Mouse (Mus musculus) testis, postnatal 10 days (tissue): ENCODE results near the gene Prnd.

Experiments used
- DNase-seq: peaks from one replicate; pipeline ENCODE4 v3.0.0; 2021; ENCODE audit warnings: low spot score

Gene Prnd

DNA sequence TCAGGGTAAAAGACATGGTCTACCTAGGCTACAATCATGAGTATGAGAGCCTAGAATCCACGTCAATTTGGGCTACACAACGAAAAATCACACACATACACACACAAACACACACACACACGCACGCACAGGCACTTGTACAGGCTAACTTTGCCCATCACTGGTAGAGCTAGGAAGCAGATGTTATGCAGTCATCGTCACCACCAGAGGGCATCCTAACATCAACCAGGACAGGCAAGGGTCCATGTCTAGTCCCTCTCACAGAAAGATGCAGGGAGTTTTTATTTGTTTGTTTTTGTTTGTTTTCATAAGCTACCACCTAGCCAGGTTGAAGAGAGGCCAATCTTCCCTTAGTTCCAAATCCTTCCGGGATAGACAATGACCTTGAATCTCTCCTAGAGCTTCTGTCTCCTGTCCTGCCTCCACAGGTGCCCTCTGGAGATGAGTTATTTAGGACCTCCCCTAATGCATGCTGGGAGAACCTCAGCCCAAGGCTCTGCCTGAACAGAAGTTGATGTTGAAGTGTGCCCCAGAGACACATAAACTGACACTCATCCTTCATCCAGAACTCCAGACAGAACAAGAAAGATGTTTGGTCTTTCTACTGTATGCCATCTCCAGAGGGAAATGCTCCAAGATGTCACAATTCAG, 32.0 kb downstream of the Prnd start:
- peak; percentile 67 for DNase-seq

- peak; percentile 2 for DNase-seq
Observed at GRCm38 (mm10) chr2:131987950-131988349, 37.3 kb downstream of the Prnd start.

GRCm38 (mm10) chr2:131988550-131988949, 37.9 kb downstream of the Prnd start:
- DNase-seq, result peak; percentile 33

- DNase-seq, result no peak
Observed at GRCm38 (mm10) chr2:131992487-131992886, 41.8 kb downstream of the Prnd start.

- no peak for DNase-seq
Observed at GRCm38 (mm10) chr2:131993151-131993550, 42.5 kb downstream of the Prnd start.

DNA sequence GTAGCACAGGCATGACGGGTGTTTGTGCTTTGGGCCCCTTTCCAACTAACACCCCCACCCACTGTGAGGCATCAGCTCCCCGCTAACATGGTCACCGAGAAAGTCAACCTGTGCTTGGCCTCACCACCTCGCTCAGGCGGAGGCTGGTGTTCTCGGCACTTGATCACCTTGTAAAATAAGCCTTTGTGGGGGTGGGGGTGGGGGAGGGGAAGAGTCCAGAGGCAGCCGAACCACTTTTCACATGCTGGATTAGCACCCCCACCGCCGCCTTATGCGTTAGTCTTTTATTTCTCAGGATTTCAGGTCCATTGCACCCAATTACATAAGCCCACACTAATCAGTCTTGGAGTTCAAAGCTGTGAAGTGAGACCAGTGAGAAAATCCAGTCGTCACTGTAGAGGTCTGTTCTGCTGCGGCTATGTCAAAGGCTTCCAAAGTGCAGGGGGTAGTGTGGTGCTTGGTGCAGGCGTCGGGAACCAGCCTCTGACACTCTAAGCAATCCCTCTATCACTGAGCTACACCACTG, 43.0 kb downstream of the Prnd start:
- no peak for DNase-seq

GRCm38 (mm10) chr2:131994971-131995370, 44.3 kb downstream of the Prnd start:
- DNase-seq, result no peak

GRCm38 (mm10) chr2:131995742-131996141, 45.1 kb downstream of the Prnd start:
- DNase-seq, result no peak

GRCm38 (mm10) chr2:131996369-131996768, 45.7 kb downstream of the Prnd start:
- DNase-seq, result no peak

DNA sequence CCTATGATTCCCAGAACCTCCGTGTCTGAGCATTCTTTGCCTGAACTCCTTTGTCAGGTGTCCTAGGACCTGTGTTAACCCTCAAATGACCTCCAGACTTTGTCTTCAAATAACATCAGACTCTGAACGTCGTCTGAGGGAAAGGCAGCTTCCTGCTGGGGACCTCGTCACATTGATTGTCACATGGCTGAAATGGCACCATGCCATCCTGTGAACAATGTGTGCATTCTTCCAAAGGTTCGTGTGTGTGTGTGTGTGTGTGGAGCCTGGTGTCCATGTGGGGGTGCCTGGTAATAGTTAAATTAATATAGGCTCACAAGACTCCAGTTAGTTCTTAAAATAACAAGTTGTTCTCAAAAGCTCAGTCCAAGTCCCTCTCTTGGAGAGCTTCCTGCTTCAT, 46.7 kb downstream of the Prnd start:
- no peak for DNase-seq

DNA sequence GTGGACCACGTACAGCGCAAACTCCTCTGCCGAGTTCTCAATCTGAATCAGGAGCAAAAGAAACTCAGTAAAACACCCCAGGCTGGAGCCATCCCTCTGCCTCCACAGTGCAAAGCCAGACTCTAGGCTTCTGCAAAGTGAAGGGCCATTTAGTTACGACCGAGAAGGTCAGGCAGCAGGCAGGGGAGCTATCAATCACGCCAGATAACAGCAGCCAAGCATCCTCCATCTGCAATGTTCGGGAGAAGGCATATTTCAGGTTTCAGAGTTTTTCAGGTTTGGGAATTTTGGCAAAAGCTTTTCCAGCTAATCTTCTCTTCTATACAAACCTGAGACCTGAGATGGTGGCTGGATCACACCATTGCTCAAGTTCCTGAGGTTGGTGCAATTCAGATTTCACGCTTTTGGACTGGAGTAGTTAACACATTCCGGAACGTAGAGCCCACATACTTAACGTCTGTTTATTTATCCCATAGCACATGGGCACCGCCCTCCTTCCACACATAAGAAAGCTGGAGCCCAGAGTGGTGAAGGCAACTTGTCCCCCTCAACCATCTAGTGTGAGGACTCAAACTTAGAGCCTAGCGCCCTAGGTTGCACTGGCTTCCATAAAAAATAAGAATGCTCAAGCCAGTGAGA, 51.2 kb downstream of the Prnd start:
- no peak for DNase-seq

GRCm38 (mm10) chr2:132003916-132004315, 53.3 kb downstream of the Prnd start:
- no peak for DNase-seq

DNA sequence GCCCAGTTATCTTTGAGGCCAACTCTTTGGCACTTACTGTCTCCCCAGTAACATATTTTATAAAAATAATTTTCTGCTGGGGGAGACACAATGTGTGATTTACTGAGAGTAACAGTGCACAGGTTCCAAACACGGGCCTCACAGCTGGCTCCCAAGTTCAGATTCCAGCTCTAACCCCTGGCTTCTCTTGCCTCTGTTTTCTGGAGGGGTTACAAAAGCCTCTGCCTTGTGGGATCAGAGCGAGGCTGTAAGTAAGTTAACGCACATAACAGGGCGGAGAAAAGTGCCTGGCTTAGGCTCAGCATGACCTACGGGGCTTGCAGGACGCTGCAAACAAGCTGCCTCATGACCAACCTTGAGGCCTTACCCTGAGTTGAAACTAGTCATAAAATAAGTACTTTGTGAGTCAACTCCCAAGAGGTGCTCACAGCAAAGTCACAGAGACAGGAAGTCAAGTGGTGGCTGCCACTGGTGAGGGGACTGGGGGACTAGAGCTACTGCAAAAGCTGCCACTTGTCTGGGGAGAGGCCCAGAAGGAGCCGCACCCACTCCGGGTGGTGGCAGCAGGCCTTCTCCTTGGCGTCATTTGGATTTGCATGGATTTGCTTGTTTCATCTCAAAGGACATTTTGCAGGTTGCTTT, 54.0 kb downstream of the Prnd start:
- no peak for DNase-seq

- no peak for DNase-seq
Observed at GRCm38 (mm10) chr2:132005445-132005844, 54.8 kb downstream of the Prnd start.
